Mouse (Mus musculus) liver, postnatal 0 days (tissue): Measurements from ENCODE around the gene Atxn2l.

Experiments
- CTCF ChIP-seq: sonication (generic); IDR thresholded peaks from 2 replicates; pipeline ENCODE4 v1.5.1; 2016; ENCODE audit warnings: antibody characterized with exemption, low read depth
- EP300 ChIP-seq: IDR thresholded peaks from 2 replicates; pipeline ENCODE4 v1.6.1; 2016; ENCODE audit warnings: antibody characterized with exemption, low read depth, mild to moderate bottlenecking

DNA sequence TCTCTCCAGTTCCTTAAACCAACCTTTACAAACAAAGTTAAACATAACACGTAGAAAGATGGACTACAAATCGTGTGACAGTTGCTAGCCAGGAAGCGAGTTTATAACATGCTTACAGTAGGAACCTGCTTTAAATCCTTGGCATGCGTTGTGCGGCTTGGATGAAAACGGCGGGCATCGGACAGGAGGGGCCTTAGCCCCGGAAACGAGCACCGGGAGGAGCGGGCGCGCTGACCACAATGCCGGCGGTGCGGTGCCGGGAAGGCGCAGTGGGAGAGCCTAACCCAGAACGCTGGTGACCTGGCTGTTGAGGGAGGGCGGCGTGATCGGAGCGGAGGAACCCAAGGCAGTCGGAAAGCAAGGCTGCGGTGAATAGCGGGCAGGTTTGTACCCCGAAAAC lies 32.5 kb upstream of the Atxn2l start:
- no peak for TF ChIP-seq CTCF
- TF ChIP-seq EP300 = no peak
